In the genomic region with DNA sequence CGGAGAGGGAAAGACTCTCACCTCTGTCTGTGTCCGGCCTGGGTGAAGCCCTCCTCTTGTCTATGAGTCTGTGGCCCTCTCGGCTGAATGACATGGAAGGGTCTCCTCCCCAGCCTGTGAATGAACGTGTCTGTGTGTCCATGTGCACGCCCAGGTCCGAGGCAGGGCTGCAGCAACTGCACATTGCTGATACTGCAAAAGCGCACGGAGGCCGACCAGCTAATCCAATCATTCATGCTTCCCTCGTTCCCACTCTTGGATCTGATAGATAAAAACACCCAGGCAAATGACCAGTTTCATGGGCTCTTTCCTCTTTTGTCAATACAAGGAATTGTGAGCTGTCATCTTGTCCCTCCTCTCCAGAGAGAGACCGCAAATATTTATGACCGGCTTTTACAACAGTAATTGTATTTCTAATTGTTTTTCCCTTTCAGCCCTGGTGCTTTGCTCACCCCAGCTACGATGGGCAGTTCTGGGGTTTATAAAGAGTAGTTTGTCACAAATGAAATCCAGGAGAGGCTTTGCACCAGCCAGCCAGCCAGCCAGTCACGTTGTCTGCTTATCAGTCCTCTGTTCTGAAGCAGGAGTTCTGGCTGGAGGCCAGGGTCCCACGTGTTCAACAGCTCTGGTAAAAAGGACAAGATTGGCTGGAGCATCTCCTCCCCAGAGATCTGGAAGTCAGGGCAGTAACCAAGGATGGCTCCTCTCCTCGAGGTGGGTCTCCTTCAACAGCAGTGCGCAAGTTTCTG, we compare ENCODE assay signal across 10 mouse cellular contexts.
DNase-seq lines count a peak whose midpoint lies in the region; ATAC-seq and TF ChIP-seq lines count a peak whose summit lies in the region.
"Had no signal": no experiment of that assay in that cellular context is flagged by ENCODE, and none has a peak within 500 bp of the region (broad histone marks: within the 10 kb centered on the region; RNA-seq: fewer than 3 reads in every experiment).

No protein-coding gene starts in this region.

- no peak overlapping the region for H3K4me2 ChIP-seq in midbrain, embryonic 15.5 days
- H3K4me2 ChIP-seq in kidney, embryonic 14.5 days (replicated peaks; ENCODE audit: low read depth, low read length) = no peak overlapping the region
- H3K4me2 ChIP-seq: embryonic facial prominence, embryonic 12.5 days; limb, embryonic 15.5 days had no signal

- peaks cover 0 to 14% of the 10 kb centered on the region in 2 experiments; a peak in 2 of 4 replicates for H3K36me3 ChIP-seq in MEL (ENCODE audit: control insufficient read depth in 1 of 2, insufficient read depth in 2 of 2, low read length in 2 of 2)
- H3K36me3 ChIP-seq in heart, embryonic 10.5 days = no peaks in the 10 kb centered on the region
- no peaks in the 10 kb centered on the region for H3K36me3 ChIP-seq in midbrain, embryonic 15.5 days (replicated peaks)
- no peaks in the 10 kb centered on the region for H3K36me3 ChIP-seq in kidney, embryonic 14.5 days (ENCODE audit: control insufficient read depth, insufficient read depth, low read length)
- H3K36me3 ChIP-seq: embryonic facial prominence, embryonic 12.5 days; limb, embryonic 15.5 days had no signal

- no peaks in the 10 kb centered on the region for H3K9me3 ChIP-seq in MEL (replicated peaks; ENCODE audit: insufficient read depth, low read length)
- H3K9me3 ChIP-seq in heart, embryonic 10.5 days = no peaks in the 10 kb centered on the region
- no peaks in the 10 kb centered on the region for H3K9me3 ChIP-seq in midbrain, embryonic 15.5 days
- no peaks in the 10 kb centered on the region for H3K9me3 ChIP-seq in kidney, embryonic 14.5 days (ENCODE audit: control insufficient read depth, low read length)
- H3K9me3 ChIP-seq: embryonic facial prominence, embryonic 12.5 days; limb, embryonic 15.5 days had no signal

- intact Hi-C loops in left cerebral cortex, postnatal 36 days (cut with DNase I) = no loop called here

- H3K9ac ChIP-seq in MEL (ENCODE audit: control insufficient read depth, low read depth, low read length, poor library complexity, severe bottlenecking) = peak overlapping the region; percentile 46
- H3K9ac ChIP-seq in midbrain, embryonic 15.5 days = no peak overlapping the region
- no peak overlapping the region for H3K9ac ChIP-seq in kidney, embryonic 14.5 days (ENCODE audit: low read depth, low read length)
- H3K9ac ChIP-seq: embryonic facial prominence, embryonic 12.5 days; limb, embryonic 15.5 days had no signal

- H3K79me2 ChIP-seq in MEL (ENCODE audit: control insufficient read depth, insufficient read depth, low read length, poor library complexity) = no peaks in the 10 kb centered on the region

- no peak for ATAC-seq in midbrain, embryonic 15.5 days (replicated peaks)
- ATAC-seq in kidney, embryonic 14.5 days (ENCODE audit: low FRiP score, low TSS enrichment) = no peak

- peaks cover 11 to 18% of the 10 kb centered on the region in 2 experiments for H3K4me1 ChIP-seq in MEL (ENCODE audit: control insufficient read depth in 1 of 2, insufficient read depth in 2 of 2, low read length in 2 of 2)
- H3K4me1 ChIP-seq in heart, embryonic 10.5 days = peaks cover 16% of the 10 kb centered on the region
- peaks cover 10% of the 10 kb centered on the region for H3K4me1 ChIP-seq in midbrain, embryonic 15.5 days
- no peaks in the 10 kb centered on the region for H3K4me1 ChIP-seq in kidney, embryonic 14.5 days (ENCODE audit: control insufficient read depth, insufficient read depth, low read length)

- peak; percentile 17 for DNase-seq in kidney, postnatal 14 days
- DNase-seq in kidney, adult 9 months = no peak
- DNase-seq in MEL (ENCODE audit: low read depth, low spot score) = peak; percentile 94
- DNase-seq in adrenal gland, postnatal 4 days (ENCODE audit: low spot score in 2 of 2) = peak; percentile 11 to 36
- peak; percentile 84 for DNase-seq in heart, embryonic 10.5 days (ENCODE audit: low spot score)
- no peak for DNase-seq in left cerebral cortex, postnatal 36 days (ENCODE audit: low spot score in 2 of 2)

- WGBS in heart, embryonic 10.5 days = 58% methylated on average over 17 of the region's 17 CpGs
- WGBS in midbrain, embryonic 15.5 days = 31% methylated on average over 17 of the region's 17 CpGs
- WGBS in kidney, embryonic 14.5 days = 47% methylated on average over 17 of the region's 17 CpGs

- TF ChIP-seq CTCF in MEL (IDR thresholded peaks at IDR 0.05 in 2 of 3, conservative IDR thresholded peaks at IDR 0.05 in 1 of 3; ENCODE audit: control insufficient read depth in 1 of 3, insufficient read depth in 1 of 3, low read depth in 2 of 3, low read length in 3 of 3, poor library complexity in 1 of 3, severe bottlenecking in 1 of 3) = no peak

- peak overlapping the region; percentile 59 for H3K27ac ChIP-seq in MEL (ENCODE audit: control insufficient read depth, low read depth, low read length)
- peak overlapping the region; percentile 22; the same call in 1 of the 2 replicates for H3K27ac ChIP-seq in heart, embryonic 10.5 days
- H3K27ac ChIP-seq in midbrain, embryonic 15.5 days = 0 out of 2 replicates have a peak overlapping the region, but pooled peaks have one; percentile 21
- no peak overlapping the region for H3K27ac ChIP-seq in kidney, embryonic 14.5 days (ENCODE audit: low read depth, low read length)
- H3K27ac ChIP-seq: embryonic facial prominence, embryonic 12.5 days; limb, embryonic 15.5 days had no signal

- TF ChIP-seq POLR2A in MEL (IDR thresholded peaks at IDR 0.05; ENCODE audit: control insufficient read depth in 1 of 2, insufficient read depth in 1 of 2, low read depth in 1 of 2, low read length in 2 of 2, poor library complexity in 1 of 2) = peak in 1 of 2 experiments; percentile 30; a peak in 1 of 4 replicates

- no peaks in the 10 kb centered on the region for H3K27me3 ChIP-seq in MEL (ENCODE audit: control insufficient read depth in 1 of 2, insufficient read depth in 2 of 2, low read length in 2 of 2)
- 0 out of 2 replicates have a peak, but pooled peaks cover 9% of the 10 kb centered on the region for H3K27me3 ChIP-seq in heart, embryonic 10.5 days (ENCODE audit: insufficient read depth, poor library complexity, severe bottlenecking)
- H3K27me3 ChIP-seq in midbrain, embryonic 15.5 days (replicated peaks) = no peaks in the 10 kb centered on the region
- no peaks in the 10 kb centered on the region for H3K27me3 ChIP-seq in kidney, embryonic 14.5 days (ENCODE audit: control insufficient read depth, insufficient read depth, low read length)
- H3K27me3 ChIP-seq: embryonic facial prominence, embryonic 12.5 days had no signal

- H3K4me3 ChIP-seq in MEL (ENCODE audit: control insufficient read depth in 1 of 2, insufficient read depth in 1 of 2, low read depth in 2 of 2, low read length in 2 of 2) = peak overlapping the region; percentile 12 to 33
- no peak overlapping the region for H3K4me3 ChIP-seq in heart, embryonic 10.5 days
- no peak overlapping the region for H3K4me3 ChIP-seq in midbrain, embryonic 15.5 days
- no peak overlapping the region for H3K4me3 ChIP-seq in kidney, embryonic 14.5 days (ENCODE audit: low read length)
- H3K4me3 ChIP-seq: embryonic facial prominence, embryonic 12.5 days; limb, embryonic 15.5 days had no signal

- TF ChIP-seq RAD21 in MEL (IDR thresholded peaks at IDR 0.05; ENCODE audit: low read depth, low read length) = no peak

- peak; percentile 46 to 84 for TF ChIP-seq EP300 in MEL (IDR thresholded peaks at IDR 0.05; ENCODE audit: low read depth in 1 of 2, low read length in 2 of 2)

TF ChIP-seq in MEL, 35 proteins besides CTCF, POLR2A, EP300 and RAD21 (continues in another document):
- TF ChIP-seq MAX (IDR thresholded peaks at IDR 0.05; ENCODE audit: low read length) (peak; percentile 98), SIN3A (IDR thresholded peaks at IDR 0.05; ENCODE audit: low read length) (peak; percentile 82), JUND (IDR thresholded peaks at IDR 0.05; ENCODE audit: low read depth, low read length) (no peak), UBTF (IDR thresholded peaks at IDR 0.05; ENCODE audit: borderline replicate concordance, insufficient read depth, low read depth, low read length) (no peak), GATA1 (IDR thresholded peaks at IDR 0.05; ENCODE audit: low read depth, low read length) (peak; percentile 79), MAFK (IDR thresholded peaks at IDR 0.05; ENCODE audit: borderline replicate concordance, low read depth, low read length) (no peak), ZKSCAN1 (IDR thresholded peaks at IDR 0.05; ENCODE audit: low read depth, low read length) (no peak), MYB (IDR thresholded peaks at IDR 0.05; ENCODE audit: low read depth, low read length) (no peak), GABPA (IDR thresholded peaks at IDR 0.05; ENCODE audit: low read depth, low read length) (no peak), NRF1 (IDR thresholded peaks at IDR 0.05; ENCODE audit: insufficient read depth, low read depth, low read length, poor library complexity, severe bottlenecking) (no peak), NELFE (IDR thresholded peaks at IDR 0.05; ENCODE audit: low read depth, low read length) (no peak), ZNF384 (IDR thresholded peaks at IDR 0.05; ENCODE audit: low read depth, low read length) (no peak), MYC (IDR thresholded peaks at IDR 0.05; ENCODE audit: low read depth, low read length) (peak; percentile 99), SMC3 (IDR thresholded peaks at IDR 0.05; ENCODE audit: low read depth, low read length) (no peak), TBP (IDR thresholded peaks at IDR 0.05; ENCODE audit: low read depth, low read length) (no peak), ELF1 (IDR thresholded peaks at IDR 0.05; ENCODE audit: low read depth, low read length) (no peak), POLR2AphosphoS5 (IDR thresholded peaks at IDR 0.05; ENCODE audit: borderline replicate concordance, low read depth, low read length) (no peak), CHD1 (IDR thresholded peaks at IDR 0.05; ENCODE audit: low read depth, low read length) (no peak), TAL1 (IDR thresholded peaks at IDR 0.05; ENCODE audit: low read length) (peak; percentile 44; the same call in 1 of the 2 replicates), USF1 (IDR thresholded peaks at IDR 0.05; ENCODE audit: low read depth, low read length) (peak; percentile 95), USF2 (IDR thresholded peaks at IDR 0.05; ENCODE audit: borderline replicate concordance in 1 of 2, insufficient read depth in 1 of 2, low read depth in 1 of 2, low read length in 2 of 2) (peak in 1 of 2 experiments; percentile 76; a peak in 2 of 4 replicates), MEF2A (IDR thresholded peaks at IDR 0.05; ENCODE audit: extremely low read depth, insufficient replicate concordance, low read depth, low read length, poor library complexity, severe bottlenecking) (no peak), ZC3H11A (IDR thresholded peaks at IDR 0.05; ENCODE audit: low read depth, low read length) (no peak), ETS1 (IDR thresholded peaks at IDR 0.05; ENCODE audit: low read depth, low read length) (peak; percentile 85), ZMIZ1 (IDR thresholded peaks at IDR 0.05; ENCODE audit: low read depth, low read length) (no peak; the same call in 1 of the 2 replicates), KAT2A (conservative IDR thresholded peaks at IDR 0.05; ENCODE audit: low read depth, low read length) (0 out of 2 replicates have a peak, but pooled peaks have one; percentile 16)

Comparison
In these comparisons a context has a peak if more than half of its experiments do, and no peak if none do; other contexts are left out.
1. DNase-seq: peak in kidney, postnatal 14 days (single experiment), MEL (single experiment), adrenal gland, postnatal 4 days (2 of 2) and heart, embryonic 10.5 days (single experiment); none in kidney, adult 9 months (single experiment) and left cerebral cortex, postnatal 36 days (0 of 2).
2. H3K4me3 ChIP-seq: peak in MEL (2 of 2); none in heart, embryonic 10.5 days (single experiment), midbrain, embryonic 15.5 days (single experiment) and kidney, embryonic 14.5 days (single experiment).